Mouse (Mus musculus) embryonic facial prominence, embryonic 12.5 days (tissue): ENCODE results near the gene Olfr229. TPM values are rescaled to one million over a fixed set of nuclear protein-coding genes. Genes with fewer than 3 reads are reported as not detected.
"Not testable (repeated sequence)": the region's sequence is repeated elsewhere in the genome, so short reads cannot be mapped to it uniquely, and the experiment has no call there.

Experiments used
- ATAC-seq: fragments of 200-750 bp; cut with Nextera tagmentation; 2 replicates; pipeline ENCODE4 v1.8.0; 2017; ENCODE audit not compliant: insufficient number of reproducible peaks, insufficient read depth, low FRiP score, low TSS enrichment
- H3K27ac ChIP-seq: fragments of 300-500 bp; sonication (generic); 2 replicates; pipeline ENCODE4 v1.5.1; 2016; ENCODE audit warnings: mild to moderate bottlenecking
- H3K27me3 ChIP-seq: fragments of 300-500 bp; sonication (generic); 2 replicates; pipeline ENCODE4 v1.6.1; 2016; ENCODE audit warnings: mild to moderate bottlenecking, moderate library complexity
- H3K36me3 ChIP-seq: fragments of 300-500 bp; sonication (generic); 2 replicates; pipeline ENCODE4 v1.6.1; 2016; ENCODE audit warnings: mild to moderate bottlenecking
- H3K4me1 ChIP-seq: fragments of 300-500 bp; sonication (generic); 2 replicates; pipeline ENCODE4 v1.6.1; 2016
- H3K4me2 ChIP-seq: fragments of 300-500 bp; sonication (generic); replicated peaks from 2 replicates; pipeline ENCODE4 v1.6.1; 2016; ENCODE audit warnings: mild to moderate bottlenecking, moderate library complexity
- H3K4me3 ChIP-seq: fragments of 300-500 bp; sonication (generic); 2 replicates; pipeline ENCODE4 v1.5.1; 2016; ENCODE audit warnings: mild to moderate bottlenecking
- H3K9ac ChIP-seq: fragments of 300-500 bp; sonication (generic); 2 replicates; pipeline ENCODE4 v1.6.1; 2016; ENCODE audit warnings: mild to moderate bottlenecking, moderate library complexity
- H3K9me3 ChIP-seq: fragments of 300-500 bp; sonication (generic); 2 replicates; pipeline ENCODE4 v1.6.1; 2016; ENCODE audit warnings: mild to moderate bottlenecking, moderate library complexity
- whole genome bisulfite sequencing: fragments of 180-500 bp; shearing (Covaris S2); methylation state at CpG from one replicate; pipeline ENCODE4 v1.1.7; 2016; 5-methylcytosine and 5-hydroxymethylcytosine counted together
- polyA plus RNA-seq: library from polyadenylated mRNA; unstranded; fragments of >200 nt; fragmentation: Nextera tagmentation; extraction: Ambion mirVana; gene quantifications from 2 replicates; pipeline ENCODE4 v1.2.1, GENCODE M21; 2016

Olfr229 gene
- not detected in 2 replicates for polyA plus RNA-seq

DNA sequence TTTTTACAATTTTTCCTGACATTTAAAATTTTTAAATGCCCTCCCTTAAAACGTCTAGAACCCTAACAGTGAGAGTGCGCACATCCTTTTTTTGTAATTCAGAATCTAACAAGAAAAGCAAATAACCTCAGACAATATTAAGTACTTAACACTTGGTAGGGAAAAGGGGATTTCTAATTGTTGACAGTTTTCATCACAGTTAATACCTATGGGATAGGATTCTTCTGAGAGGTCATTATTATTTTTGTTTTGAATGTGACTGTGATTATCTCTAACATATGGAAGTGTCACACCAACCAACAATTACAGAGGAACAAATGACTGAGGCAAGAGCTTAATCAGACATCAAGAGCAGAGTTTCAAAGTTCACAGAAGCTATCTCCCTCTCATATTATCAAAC is at the start of gene Olfr229:
Olfr229 (plus strand) TSS at position 301 of the 400 bp plus-strand sequence.
- Histone ChIP-seq H3K9ac (no peak within 1 kb of the TSS), H3K4me1 (no peaks in the 10 kb centered on the region), H3K27ac (no peak within 1 kb of the TSS), H3K9me3 (no peaks in the 10 kb centered on the region), H3K36me3 (no peaks in the 10 kb centered on the region), H3K4me2 (no peak within 1 kb of the TSS), H3K27me3 (no peaks in the 10 kb centered on the region), H3K4me3 (no peak within 1 kb of the TSS)
- ATAC-seq = no peak
- WGBS = 73% methylated on average over 2 of the region's 2 CpGs

DNA sequence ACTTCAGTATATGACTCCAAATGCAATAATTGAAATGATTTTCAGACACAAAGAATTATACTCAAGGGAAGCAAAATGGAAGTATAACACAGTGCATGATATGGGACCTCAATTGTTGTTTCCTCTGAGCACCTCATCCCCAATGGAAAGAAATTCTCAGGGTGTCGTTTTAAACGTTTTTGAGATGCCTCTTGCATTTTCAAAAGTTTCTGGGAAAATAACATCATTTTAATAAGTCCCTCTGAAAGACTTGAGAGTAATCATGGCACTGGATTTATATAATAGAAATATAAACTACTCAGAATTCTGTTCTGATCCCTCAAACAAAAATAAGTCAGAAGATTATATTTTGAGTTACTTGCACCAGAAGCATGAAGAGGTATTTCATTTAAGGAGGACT is 41.0 kb upstream of the Olfr229 start, which contains the start of gene Olfr972:
Olfr972 (plus strand) TSS at position 301 of the 400 bp plus-strand sequence.
- Histone ChIP-seq H3K4me1 (no peaks in the 10 kb centered on the region), H3K4me2 (no peak within 1 kb of the TSS), H3K9me3 (no peaks in the 10 kb centered on the region), H3K27ac (no peak within 1 kb of the TSS), H3K27me3 (no peaks in the 10 kb centered on the region), H3K4me3 (no peak within 1 kb of the TSS), H3K36me3 (no peaks in the 10 kb centered on the region), H3K9ac (no peak within 1 kb of the TSS)
- 62% methylated on average over 2 of the region's 2 CpGs for WGBS
- ATAC-seq = no peak

DNA sequence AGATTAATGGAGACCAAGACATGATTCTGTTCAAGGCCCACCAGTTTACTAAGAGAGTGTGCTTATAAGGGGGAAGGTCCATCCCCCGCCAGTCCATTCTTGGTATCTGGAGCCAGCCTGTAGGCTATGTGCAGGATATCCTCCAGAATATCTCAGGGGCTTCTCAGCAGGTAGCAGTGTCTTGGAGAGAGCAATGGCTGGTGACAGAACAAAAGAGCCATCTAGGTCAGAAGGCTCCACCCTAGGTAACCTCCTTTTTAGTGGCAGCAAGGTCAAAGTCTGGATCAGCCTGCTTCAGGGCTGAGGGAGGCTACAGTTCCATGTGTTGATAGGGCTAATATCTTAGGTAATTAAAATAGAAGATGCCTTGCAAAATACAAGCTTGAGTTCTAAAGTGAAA is 35.1 kb upstream of the Olfr229 start:
- H3K9me3 ChIP-seq, H3K4me1 ChIP-seq, H3K4me3 ChIP-seq, H3K36me3 ChIP-seq, H3K27ac ChIP-seq, H3K27me3 ChIP-seq, H3K4me2 ChIP-seq, H3K9ac ChIP-seq, ATAC-seq: not testable (repeated sequence)
- 81% methylated on average over 1 of the region's 1 CpGs for WGBS

DNA sequence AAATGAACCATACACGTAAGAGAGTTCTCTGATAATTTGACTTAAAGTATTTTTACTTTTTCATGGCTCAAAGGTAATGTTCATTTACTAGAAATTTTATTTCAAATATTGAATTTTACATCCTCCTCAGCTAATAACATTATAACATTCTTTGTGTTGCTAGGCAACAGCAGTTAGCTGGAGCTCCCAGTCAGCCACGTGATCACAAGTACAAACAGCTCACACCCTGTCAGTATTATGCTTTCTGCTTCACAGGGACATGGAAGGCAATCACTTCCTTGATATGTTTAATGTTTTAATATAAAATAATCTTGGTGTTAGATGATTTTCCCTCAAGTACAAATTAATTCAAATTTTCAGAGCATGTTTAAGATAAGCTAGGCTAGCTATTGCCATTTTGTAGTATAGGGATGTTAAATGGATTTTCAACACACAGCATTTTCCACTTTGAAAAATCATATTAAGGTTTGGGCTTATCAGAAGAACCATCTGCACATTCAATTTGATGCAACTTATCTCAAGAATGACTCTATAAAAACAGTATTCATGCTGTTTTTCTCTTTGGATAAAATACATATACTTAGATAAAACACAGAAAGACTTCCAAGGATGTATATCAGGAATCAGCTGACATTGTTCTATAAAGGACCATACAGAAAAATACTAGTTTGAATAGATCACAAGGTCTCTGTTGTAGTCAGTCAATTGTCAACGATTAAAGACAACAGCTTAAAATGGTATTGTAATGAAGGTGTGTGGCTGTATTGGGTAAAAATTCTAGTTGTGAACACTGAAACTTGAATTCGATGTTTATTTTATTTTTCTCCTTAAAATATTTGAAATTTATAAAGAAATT is 29.4 kb upstream of the Olfr229 start:
- not testable (repeated sequence) for H3K27me3 ChIP-seq, H3K9me3 ChIP-seq, ATAC-seq, H3K9ac ChIP-seq, H3K4me2 ChIP-seq, H3K4me3 ChIP-seq, H3K36me3 ChIP-seq, H3K4me1 ChIP-seq, H3K27ac ChIP-seq
- no CpG with 5 or more reads among the region's 4 CpGs for WGBS

DNA sequence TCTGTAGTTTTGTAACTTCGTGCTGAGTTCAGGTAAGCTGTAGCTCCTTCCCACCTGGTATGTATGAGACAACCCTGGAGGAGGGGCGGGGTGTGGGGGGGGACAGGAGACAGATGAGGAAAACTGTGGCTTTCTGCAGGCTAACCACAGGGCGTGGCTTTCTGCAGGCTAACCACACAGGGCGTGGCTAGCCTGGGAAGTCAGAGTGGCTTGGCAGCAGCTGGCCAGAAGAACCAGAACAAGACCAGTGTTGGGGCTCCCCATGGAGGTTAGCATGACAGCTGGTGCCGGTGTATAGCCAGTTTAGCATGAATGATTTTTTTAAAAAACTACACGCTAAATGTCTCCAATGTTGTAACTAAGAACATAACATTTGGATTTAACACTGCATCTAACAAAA is 2.0 kb upstream of the Olfr229 start:
- no peak overlapping the region for H3K27ac ChIP-seq
- no peak for ATAC-seq
- H3K27me3 ChIP-seq = no peaks in the 10 kb centered on the region
- H3K4me2 ChIP-seq = no peak overlapping the region
- no peaks in the 10 kb centered on the region for H3K9me3 ChIP-seq
- H3K4me3 ChIP-seq = no peak overlapping the region
- H3K9ac ChIP-seq = no peak overlapping the region
- H3K4me1 ChIP-seq = no peaks in the 10 kb centered on the region
- WGBS = 76% methylated on average over 6 of the region's 6 CpGs
- H3K36me3 ChIP-seq = no peaks in the 10 kb centered on the region

DNA sequence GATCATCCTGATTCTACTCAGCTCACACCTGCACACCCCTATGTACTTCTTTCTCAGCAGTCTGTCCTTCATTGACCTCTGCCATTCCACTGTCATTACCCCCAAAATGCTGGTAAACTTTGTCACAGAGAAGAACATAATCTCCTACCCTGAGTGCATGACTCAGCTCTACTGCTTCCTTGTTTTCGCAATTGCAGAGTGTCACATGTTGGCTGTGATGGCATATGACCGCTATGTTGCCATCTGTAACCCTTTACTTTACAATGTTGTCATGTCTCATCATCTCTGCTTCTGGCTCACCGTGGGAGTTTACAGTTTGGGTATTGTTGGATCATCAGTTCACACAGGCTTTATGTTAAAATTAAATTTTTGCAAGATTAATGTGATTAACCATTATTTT is 2.8 kb downstream of the Olfr229 start:
- Histone ChIP-seq H3K27ac (no peak overlapping the region), H3K36me3 (no peaks in the 10 kb centered on the region), H3K9ac (no peak overlapping the region), H3K27me3 (no peaks in the 10 kb centered on the region), H3K9me3 (no peaks in the 10 kb centered on the region), H3K4me1 (no peaks in the 10 kb centered on the region), H3K4me3 (no peak overlapping the region), H3K4me2 (no peak overlapping the region)
- WGBS = 82% methylated on average over 3 of the region's 3 CpGs
- no peak for ATAC-seq

DNA sequence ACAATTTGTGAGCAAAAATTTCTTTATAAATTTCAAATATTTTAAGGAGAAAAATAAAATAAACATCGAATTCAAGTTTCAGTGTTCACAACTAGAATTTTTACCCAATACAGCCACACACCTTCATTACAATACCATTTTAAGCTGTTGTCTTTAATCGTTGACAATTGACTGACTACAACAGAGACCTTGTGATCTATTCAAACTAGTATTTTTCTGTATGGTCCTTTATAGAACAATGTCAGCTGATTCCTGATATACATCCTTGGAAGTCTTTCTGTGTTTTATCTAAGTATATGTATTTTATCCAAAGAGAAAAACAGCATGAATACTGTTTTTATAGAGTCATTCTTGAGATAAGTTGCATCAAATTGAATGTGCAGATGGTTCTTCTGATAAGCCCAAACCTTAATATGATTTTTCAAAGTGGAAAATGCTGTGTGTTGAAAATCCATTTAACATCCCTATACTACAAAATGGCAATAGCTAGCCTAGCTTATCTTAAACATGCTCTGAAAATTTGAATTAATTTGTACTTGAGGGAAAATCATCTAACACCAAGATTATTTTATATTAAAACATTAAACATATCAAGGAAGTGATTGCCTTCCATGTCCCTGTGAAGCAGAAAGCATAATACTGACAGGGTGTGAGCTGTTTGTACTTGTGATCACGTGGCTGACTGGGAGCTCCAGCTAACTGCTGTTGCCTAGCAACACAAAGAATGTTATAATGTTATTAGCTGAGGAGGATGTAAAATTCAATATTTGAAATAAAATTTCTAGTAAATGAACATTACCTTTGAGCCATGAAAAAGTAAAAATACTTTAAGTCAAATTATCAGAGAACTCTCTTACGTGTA is 21.1 kb downstream of the Olfr229 start:
- not testable (repeated sequence) for ATAC-seq, H3K4me2 ChIP-seq, H3K27ac ChIP-seq, H3K4me1 ChIP-seq, H3K36me3 ChIP-seq, H3K27me3 ChIP-seq, H3K9ac ChIP-seq, H3K9me3 ChIP-seq, H3K4me3 ChIP-seq
- WGBS = no CpG with 5 or more reads among the region's 4 CpGs

DNA sequence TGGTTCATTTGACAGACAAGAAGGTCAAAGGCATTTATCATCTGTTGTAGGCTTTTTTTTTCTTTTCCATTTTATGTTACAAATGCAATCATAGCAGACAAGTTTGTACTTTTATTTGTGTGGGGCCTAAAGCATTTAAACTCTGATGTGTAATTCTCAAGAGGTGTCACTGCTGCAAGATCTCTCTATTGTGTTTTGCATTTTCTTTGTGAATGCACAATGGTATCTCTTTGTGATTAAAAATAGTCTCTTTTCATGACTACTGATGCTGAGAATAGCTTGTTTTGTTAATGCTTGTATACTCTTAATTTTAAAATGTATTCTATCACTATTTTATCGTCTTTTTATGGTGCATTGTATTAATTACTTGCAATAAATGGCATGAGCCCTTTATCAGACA is 21.7 kb downstream of the Olfr229 start:
- H3K4me1 ChIP-seq, H3K36me3 ChIP-seq, H3K9ac ChIP-seq, H3K4me2 ChIP-seq, H3K4me3 ChIP-seq, ATAC-seq, H3K9me3 ChIP-seq, H3K27ac ChIP-seq, H3K27me3 ChIP-seq: not testable (repeated sequence)
- 73% methylated on average over 1 of the region's 1 CpGs for WGBS

DNA sequence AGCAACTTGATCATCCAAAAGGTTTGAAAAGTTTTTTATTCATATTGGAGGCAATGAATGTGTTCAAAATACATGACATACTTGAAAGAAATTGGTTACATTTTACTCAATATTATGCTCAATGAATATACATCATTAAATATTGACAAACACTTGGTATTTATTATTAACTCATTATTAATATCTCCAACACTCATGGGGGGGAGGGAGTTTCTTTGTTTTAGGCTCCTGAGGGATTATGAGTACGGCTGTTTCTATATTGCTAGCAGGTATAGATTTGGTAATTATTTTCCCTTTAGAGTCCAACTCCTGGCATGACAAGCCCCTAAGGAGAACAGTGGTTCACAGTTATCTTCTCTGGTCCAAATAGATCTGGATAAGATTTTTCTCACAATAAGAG is 30.1 kb downstream of the Olfr229 start, which contains the start of gene Olfr974:
Olfr974 (plus strand) TSS at position 301 of the 400 bp plus-strand sequence.
- no peak within 1 kb of the TSS for H3K27ac ChIP-seq
- no peaks in the 10 kb centered on the region for H3K9me3 ChIP-seq
- no peak for ATAC-seq
- no peak within 1 kb of the TSS for H3K4me3 ChIP-seq
- no peaks in the 10 kb centered on the region for H3K36me3 ChIP-seq
- H3K4me2 ChIP-seq = no peak within 1 kb of the TSS
- WGBS = 84% methylated on average over 1 of the region's 1 CpGs
- H3K4me1 ChIP-seq = no peaks in the 10 kb centered on the region
- no peak within 1 kb of the TSS for H3K9ac ChIP-seq
- no peaks in the 10 kb centered on the region for H3K27me3 ChIP-seq

DNA sequence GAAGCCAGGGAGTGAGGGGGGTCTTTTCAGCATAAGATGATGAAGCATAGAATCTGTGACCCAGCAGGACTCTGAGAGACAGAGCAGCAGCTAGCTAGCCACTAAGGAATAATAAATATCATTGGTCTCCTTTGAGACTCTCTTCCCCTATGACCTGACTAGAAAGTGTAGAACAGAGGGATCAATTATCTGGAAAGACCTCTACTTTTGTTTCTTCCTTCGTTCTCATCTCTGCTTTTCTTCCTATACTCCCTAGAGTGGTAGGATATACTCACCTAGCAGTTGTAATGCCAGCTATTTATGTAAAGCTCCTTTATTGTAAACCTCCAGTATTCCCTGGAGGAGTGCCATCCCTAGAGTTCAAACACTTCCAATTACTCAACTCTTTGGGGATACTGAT is 44.8 kb downstream of the Olfr229 start, which contains the start of gene Olfr975:
Olfr975 (minus strand) TSS at position 101 of the 400 bp plus-strand sequence.
- H3K4me2 ChIP-seq = no peak within 1 kb of the TSS
- no peaks in the 10 kb centered on the region for H3K4me1 ChIP-seq
- H3K9ac ChIP-seq = no peak within 1 kb of the TSS
- H3K27me3 ChIP-seq = no peaks in the 10 kb centered on the region
- no peaks in the 10 kb centered on the region for H3K9me3 ChIP-seq
- no peak for ATAC-seq
- no peak within 1 kb of the TSS for H3K27ac ChIP-seq
- no peaks in the 10 kb centered on the region for H3K36me3 ChIP-seq
- WGBS = 53% methylated on average over 1 of the region's 1 CpGs
- H3K4me3 ChIP-seq = no peak within 1 kb of the TSS

DNA sequence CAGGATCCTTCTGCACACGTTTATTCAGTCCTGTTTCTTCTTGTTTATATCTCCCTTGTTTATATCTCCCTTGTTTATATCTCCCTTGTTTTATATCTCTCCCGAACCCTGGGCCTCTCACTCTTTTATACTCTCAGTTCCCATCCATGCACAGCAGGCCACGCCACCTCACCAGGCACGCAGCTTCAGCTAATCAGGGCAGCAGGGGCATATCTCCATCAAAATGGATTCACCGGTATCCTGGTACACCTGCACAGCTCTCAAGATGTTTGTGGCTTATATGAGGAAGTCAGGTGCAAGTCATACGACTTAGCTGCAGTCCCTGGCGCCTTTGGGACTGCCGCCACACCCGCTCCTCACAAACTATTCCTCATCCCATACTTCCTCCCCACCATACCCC is 53.9 kb downstream of the Olfr229 start, which contains the start of gene Olfr976:
Olfr976 (minus strand) TSS at position 101 of the 400 bp plus-strand sequence.
- H3K36me3 ChIP-seq, H3K9ac ChIP-seq, H3K27me3 ChIP-seq, ATAC-seq, H3K9me3 ChIP-seq, H3K4me3 ChIP-seq, H3K4me1 ChIP-seq, H3K27ac ChIP-seq, H3K4me2 ChIP-seq: not testable (repeated sequence)
- WGBS = 84% methylated on average over 7 of the region's 9 CpGs
